Mouse (Mus musculus) kidney, embryonic 14.5 days (tissue): ENCODE data around the gene Trak1. TPM values are rescaled to one million over a fixed set of nuclear protein-coding genes. Genes with fewer than 3 reads are reported as not detected.

Source experiments
- ATAC-seq: fragments of 200-750 bp; cut with Nextera tagmentation; 2 replicates; pipeline ENCODE4 v1.8.0; 2017; ENCODE audit warnings: moderate number of reproducible peaks, mild to moderate bottlenecking, moderate TSS enrichment, moderate library complexity; ENCODE audit not compliant: low FRiP score, low TSS enrichment
- H3K27ac ChIP-seq: fragments of 300-500 bp; sonication (generic); 2 replicates; pipeline ENCODE4 v1.5.1; 2014; ENCODE audit warnings: low read depth, mild to moderate bottlenecking, low read length, moderate library complexity, mixed read lengths
- H3K27me3 ChIP-seq: fragments of 300-500 bp; sonication (generic); 2 replicates; pipeline ENCODE4 v1.6.1; 2014; ENCODE audit warnings: mild to moderate bottlenecking, low read length; ENCODE audit not compliant: control insufficient read depth, insufficient read depth
- H3K36me3 ChIP-seq: fragments of 300-500 bp; sonication (generic); 2 replicates; pipeline ENCODE4 v1.6.1; 2014; ENCODE audit warnings: low read length, mixed read lengths; ENCODE audit not compliant: control insufficient read depth, insufficient read depth
- H3K4me1 ChIP-seq: fragments of 300-500 bp; sonication (generic); 2 replicates; pipeline ENCODE4 v1.6.1; 2014; ENCODE audit warnings: low read length, mixed read lengths; ENCODE audit not compliant: control insufficient read depth, insufficient read depth
- H3K4me2 ChIP-seq: fragments of 300-500 bp; sonication (generic); replicated peaks from 2 replicates; pipeline ENCODE4 v1.6.1; 2014; ENCODE audit warnings: low read depth, mild to moderate bottlenecking, low read length
- H3K4me3 ChIP-seq: fragments of 300-500 bp; sonication (generic); 2 replicates; pipeline ENCODE4 v1.5.1; 2014; ENCODE audit warnings: mild to moderate bottlenecking, low read length
- H3K9ac ChIP-seq: fragments of 300-500 bp; sonication (generic); 2 replicates; pipeline ENCODE4 v1.6.1; 2014; ENCODE audit warnings: low read depth, mild to moderate bottlenecking, low read length, moderate library complexity
- H3K9me3 ChIP-seq: fragments of 300-500 bp; sonication (generic); 2 replicates; pipeline ENCODE4 v1.6.1; 2016; ENCODE audit warnings: low read length; ENCODE audit not compliant: control insufficient read depth
- WGBS: fragments of 180-500 bp; shearing (Covaris S2); extraction: QIAGEN DNeasy Blood & Tissue Kit; methylation state at CpG from one replicate; pipeline ENCODE4 v1.1.7; 2014; 5-methylcytosine and 5-hydroxymethylcytosine counted together
- polyA plus RNA-seq: library from polyadenylated mRNA; unstranded; fragments of >200 nt; fragmentation: Nextera tagmentation; extraction: Ambion mirVana; gene quantifications from 2 replicates; pipeline ENCODE4 v1.2.1, GENCODE M21; 2014

Gene Trak1
- polyA plus RNA-seq, result 10.8 and 15.4 TPM in 2 replicates

GRCm38 (mm10) chr9:121297171-121298064 lies at the start of gene Trak1:
TSS of gene Trak1 (plus strand) at chr9:121297502.
- peak within 1 kb of the TSS; percentile 96 for H3K4me2 ChIP-seq
- H3K9ac ChIP-seq, result peak within 1 kb of the TSS; percentile 90
- peak; percentile 84 for ATAC-seq
- 0 out of 2 replicates have a peak, but pooled peaks cover 3% of the 10 kb centered on the region for H3K27me3 ChIP-seq
- H3K27ac ChIP-seq, result 0 out of 2 replicates have a peak within 1 kb of the TSS, but pooled peaks have one; percentile 11
- WGBS, result under 1% methylated on average over 67 of the region's 116 CpGs
- H3K36me3 ChIP-seq, result no peaks in the 10 kb centered on the region
- H3K9me3 ChIP-seq, result no peaks in the 10 kb centered on the region
- peaks cover 29% of the 10 kb centered on the region for H3K4me1 ChIP-seq
- H3K4me3 ChIP-seq, result peak within 1 kb of the TSS; percentile 89

- H3K4me1 ChIP-seq, result no peaks in the 10 kb centered on the region
- no peak overlapping the region for H3K4me3 ChIP-seq
- H3K36me3 ChIP-seq, result no peaks in the 10 kb centered on the region
- no peak overlapping the region for H3K27ac ChIP-seq
- H3K9me3 ChIP-seq, result no peaks in the 10 kb centered on the region
- ATAC-seq, result no peak
- WGBS, result 62% methylated on average over 12 of the region's 12 CpGs
- H3K9ac ChIP-seq, result no peak overlapping the region
- no peaks in the 10 kb centered on the region for H3K27me3 ChIP-seq
- H3K4me2 ChIP-seq, result no peak overlapping the region
Measured at GRCm38 (mm10) chr9:121247956-121248775, 49.1 kb upstream of the Trak1 start.

- Histone ChIP-seq H3K27ac (no peak overlapping the region), H3K9me3 (no peaks in the 10 kb centered on the region), H3K27me3 (no peaks in the 10 kb centered on the region), H3K9ac (no peak overlapping the region), H3K36me3 (no peaks in the 10 kb centered on the region), H3K4me1 (no peaks in the 10 kb centered on the region), H3K4me2 (no peak overlapping the region), H3K4me3 (no peak overlapping the region)
- ATAC-seq, result no peak
- 43% methylated on average over 14 of the region's 14 CpGs for WGBS
Measured at GRCm38 (mm10) chr9:121249805-121250204, 47.5 kb upstream of the Trak1 start.

DNA sequence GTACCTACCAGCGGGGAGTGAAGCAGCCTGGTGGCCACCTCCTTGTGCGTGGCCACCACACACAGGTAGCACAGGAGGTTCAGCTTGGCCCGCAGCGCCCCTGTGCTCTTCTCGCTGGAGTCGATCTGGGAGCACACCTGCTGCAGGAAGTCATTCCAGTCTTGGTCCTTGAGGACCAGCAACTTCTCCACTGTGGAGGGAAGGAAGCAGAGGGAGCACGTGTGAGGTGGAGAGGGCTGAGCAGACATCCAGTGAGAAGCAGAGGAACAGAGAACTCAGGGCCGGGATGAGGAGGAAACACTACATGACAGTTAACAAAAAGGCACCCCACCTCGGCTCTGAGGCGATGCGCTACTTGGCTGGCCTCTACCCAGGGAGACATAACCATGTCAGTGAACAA lies 46.4 kb upstream of the Trak1 start:
- no peaks in the 10 kb centered on the region for H3K4me1 ChIP-seq
- no peak overlapping the region for H3K4me3 ChIP-seq
- WGBS, result 96% methylated on average over 11 of the region's 11 CpGs
- H3K9ac ChIP-seq, result no peak overlapping the region
- H3K27ac ChIP-seq, result no peak overlapping the region
- no peaks in the 10 kb centered on the region for H3K9me3 ChIP-seq
- H3K27me3 ChIP-seq, result no peaks in the 10 kb centered on the region
- no peaks in the 10 kb centered on the region for H3K36me3 ChIP-seq
- ATAC-seq, result no peak
- no peak overlapping the region for H3K4me2 ChIP-seq

GRCm38 (mm10) chr9:121253983-121254382 lies 43.3 kb upstream of the Trak1 start:
- Histone ChIP-seq H3K36me3 (no peaks in the 10 kb centered on the region), H3K9ac (no peak overlapping the region), H3K4me2 (no peak overlapping the region), H3K27ac (no peak overlapping the region), H3K4me3 (no peak overlapping the region), H3K4me1 (no peaks in the 10 kb centered on the region), H3K9me3 (no peaks in the 10 kb centered on the region), H3K27me3 (no peaks in the 10 kb centered on the region)
- WGBS, result 80% methylated on average over 2 of the region's 2 CpGs
- ATAC-seq, result no peak

- Histone ChIP-seq H3K9me3 (no peaks in the 10 kb centered on the region), H3K36me3 (no peaks in the 10 kb centered on the region), H3K27me3 (no peaks in the 10 kb centered on the region), H3K4me3 (no peak overlapping the region), H3K27ac (no peak overlapping the region), H3K4me2 (no peak overlapping the region), H3K9ac (no peak overlapping the region), H3K4me1 (no peaks in the 10 kb centered on the region)
- no peak for ATAC-seq
- 94% methylated on average over 13 of the region's 13 CpGs for WGBS
Measured at GRCm38 (mm10) chr9:121254761-121255160, 42.5 kb upstream of the Trak1 start.

DNA sequence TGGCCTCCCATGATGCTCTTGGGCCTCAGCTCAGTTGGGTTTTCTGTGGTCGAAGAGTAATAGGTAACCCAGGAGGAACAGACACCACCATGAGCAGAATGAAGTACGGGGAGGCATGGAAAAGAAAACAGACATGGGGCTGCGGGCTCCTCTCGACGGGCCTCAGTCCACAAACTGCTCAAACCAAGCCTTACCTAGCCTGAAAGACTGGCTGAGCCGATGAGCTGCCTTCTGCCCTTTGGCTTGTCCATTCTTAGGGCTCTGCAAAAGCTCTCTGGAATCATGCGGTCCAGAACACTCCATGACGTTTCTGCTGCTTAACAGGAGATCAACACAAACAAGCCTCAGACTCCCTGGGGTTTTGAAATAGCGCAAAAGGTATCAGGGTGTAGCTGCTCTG lies 40.2 kb upstream of the Trak1 start:
- Histone ChIP-seq H3K9ac (no peak overlapping the region), H3K4me3 (no peak overlapping the region), H3K4me2 (no peak overlapping the region), H3K4me1 (no peaks in the 10 kb centered on the region), H3K27ac (no peak overlapping the region), H3K9me3 (no peaks in the 10 kb centered on the region), H3K27me3 (no peaks in the 10 kb centered on the region), H3K36me3 (no peaks in the 10 kb centered on the region)
- ATAC-seq, result no peak
- WGBS, result 86% methylated on average over 9 of the region's 9 CpGs

GRCm38 (mm10) chr9:121265307-121265706 lies 32.0 kb upstream of the Trak1 start:
- H3K4me3 ChIP-seq, result no peak overlapping the region
- no peak overlapping the region for H3K9ac ChIP-seq
- H3K27me3 ChIP-seq, result no peaks in the 10 kb centered on the region
- H3K4me2 ChIP-seq, result no peak overlapping the region
- ATAC-seq, result no peak
- no peaks in the 10 kb centered on the region; the same call in 1 of the 2 replicates for H3K36me3 ChIP-seq
- no peaks in the 10 kb centered on the region for H3K9me3 ChIP-seq
- 72% methylated on average over 10 of the region's 10 CpGs for WGBS
- H3K27ac ChIP-seq, result no peak overlapping the region
- no peaks in the 10 kb centered on the region for H3K4me1 ChIP-seq
